Mouse (Mus musculus) neural tube, embryonic 13.5 days (tissue): Measurements from ENCODE around the gene Clta. TPM values are rescaled to one million over a fixed set of nuclear protein-coding genes. Genes with fewer than 3 reads are reported as not detected.
"Not testable (repeated sequence)": the region's sequence is repeated elsewhere in the genome, so short reads cannot be mapped to it uniquely, and the experiment has no call there.

Source experiments
- ATAC-seq: fragments of 200-750 bp; cut with Nextera tagmentation; 2 replicates; pipeline ENCODE4 v1.8.0; 2017; ENCODE audit warnings: low read depth, mild to moderate bottlenecking, moderate TSS enrichment, moderate library complexity
- H3K27ac ChIP-seq: fragments of 300-500 bp; sonication (generic); replicated peaks from 2 replicates; pipeline ENCODE4 v1.5.1; 2015; ENCODE audit warnings: moderate library complexity, mild to moderate bottlenecking, inconsistent platforms
- H3K27me3 ChIP-seq: fragments of 300-500 bp; sonication (generic); 2 replicates; pipeline ENCODE4 v1.6.1; 2015; ENCODE audit warnings: mild to moderate bottlenecking, inconsistent platforms
- H3K36me3 ChIP-seq: fragments of 300-500 bp; sonication (generic); 2 replicates; pipeline ENCODE4 v1.6.1; 2015; ENCODE audit warnings: mild to moderate bottlenecking, inconsistent platforms
- H3K4me1 ChIP-seq: fragments of 300-500 bp; sonication (generic); replicated peaks from 2 replicates; pipeline ENCODE4 v1.6.1; 2015; ENCODE audit warnings: inconsistent platforms
- H3K4me2 ChIP-seq: fragments of 300-500 bp; sonication (generic); 2 replicates; pipeline ENCODE4 v1.6.1; 2015; ENCODE audit warnings: inconsistent platforms, mild to moderate bottlenecking, moderate library complexity
- H3K4me3 ChIP-seq: fragments of 300-500 bp; sonication (generic); 2 replicates; pipeline ENCODE4 v1.5.1; 2015; ENCODE audit warnings: mild to moderate bottlenecking, inconsistent platforms
- H3K9ac ChIP-seq: fragments of 300-500 bp; sonication (generic); 2 replicates; pipeline ENCODE4 v1.6.1; 2015; ENCODE audit warnings: moderate library complexity, mild to moderate bottlenecking, inconsistent platforms
- H3K9me3 ChIP-seq: fragments of 300-500 bp; sonication (generic); 2 replicates; pipeline ENCODE4 v1.6.1; 2016; ENCODE audit warnings: inconsistent platforms
- WGBS: fragments of 180-500 bp; shearing (Covaris S2); methylation state at CpG from one replicate; pipeline ENCODE4 v1.1.7; 2015; 5-methylcytosine and 5-hydroxymethylcytosine counted together
- polyA plus RNA-seq: library from polyadenylated mRNA; unstranded; fragments of >200 nt; fragmentation: Nextera tagmentation; extraction: Ambion mirVana; gene quantifications from 2 replicates; pipeline ENCODE4 v1.2.1, GENCODE M21; 2015

Clta gene
- polyA plus RNA-seq, 1 experiment from 2014 or later, result 346 TPM

DNA sequence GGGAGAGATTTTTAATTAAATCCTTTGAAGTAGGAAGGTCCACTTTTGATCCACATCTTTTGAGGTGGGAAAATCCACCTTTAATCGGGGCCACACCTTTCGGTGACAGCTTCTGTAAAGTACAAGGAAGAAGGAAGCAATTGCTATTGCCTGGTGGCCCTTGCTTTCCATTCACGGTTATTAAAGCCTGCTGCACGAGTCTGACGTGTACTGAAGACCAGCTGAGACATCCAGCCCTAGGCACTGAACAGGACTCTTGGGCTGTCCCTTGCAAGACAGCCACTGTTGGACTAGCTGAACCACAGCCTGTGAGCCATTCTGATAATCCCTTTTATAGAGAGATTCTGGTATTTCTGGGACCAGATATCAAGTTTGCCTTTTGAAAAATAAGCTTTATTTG lies 32.2 kb downstream of the Clta start:
- H3K9me3 ChIP-seq, result no peaks in the 10 kb centered on the region
- H3K27ac ChIP-seq, result no peak overlapping the region
- no peak for ATAC-seq
- H3K9ac ChIP-seq, result no peak overlapping the region
- no peaks in the 10 kb centered on the region for H3K27me3 ChIP-seq
- no peak overlapping the region for H3K4me2 ChIP-seq
- H3K4me3 ChIP-seq, result no peak overlapping the region
- peaks cover 94% of the 10 kb centered on the region for H3K36me3 ChIP-seq
- WGBS, result 76% methylated on average over 5 of the region's 5 CpGs
- H3K4me1 ChIP-seq, result no peaks in the 10 kb centered on the region

DNA sequence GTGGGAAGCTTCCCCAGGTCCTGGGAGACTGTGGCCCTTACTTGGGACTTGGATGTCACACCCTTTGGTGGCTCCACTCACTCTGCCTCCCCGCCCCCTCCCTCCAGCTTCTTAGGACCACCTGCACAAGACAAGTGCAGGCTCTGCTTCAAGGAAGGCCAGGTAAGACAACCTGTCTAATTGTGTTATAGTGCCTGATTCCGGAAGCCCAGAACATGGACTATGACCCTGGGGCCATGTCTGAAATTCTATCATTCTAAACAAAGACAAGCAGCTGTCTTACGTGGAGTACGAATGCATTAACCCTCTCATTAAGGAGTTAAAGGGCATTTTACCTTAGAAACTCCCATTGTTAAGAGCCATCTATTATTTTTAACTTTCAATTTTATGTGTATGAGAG lies 36.5 kb downstream of the Clta start:
- peaks cover 82% of the 10 kb centered on the region for H3K36me3 ChIP-seq
- no peaks in the 10 kb centered on the region for H3K27me3 ChIP-seq
- whole genome bisulfite sequencing, result 93% methylated on average over 4 of the region's 4 CpGs

DNA sequence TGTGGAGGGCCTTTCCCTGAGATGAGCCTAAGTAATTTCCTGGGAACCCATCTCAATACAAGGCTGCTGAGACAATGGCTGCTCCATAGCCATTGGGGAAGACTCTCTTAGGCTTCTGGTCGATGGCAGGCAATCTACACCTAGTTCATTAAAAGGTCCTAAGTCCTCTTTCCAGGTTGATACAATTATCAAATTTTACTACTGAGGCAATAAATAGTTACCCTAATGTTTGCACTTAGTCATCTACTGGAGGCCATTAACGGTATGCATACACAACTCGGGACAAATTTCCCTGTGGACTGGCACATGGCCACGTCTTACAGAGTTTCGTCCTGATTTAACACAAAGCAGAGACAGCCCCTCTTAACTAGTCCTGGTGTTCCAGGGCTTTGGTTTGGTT lies 38.2 kb downstream of the Clta start:
- ATAC-seq, result no peak
- no peaks in the 10 kb centered on the region for H3K9me3 ChIP-seq
- no peaks in the 10 kb centered on the region for H3K4me1 ChIP-seq
- H3K27me3 ChIP-seq, result no peaks in the 10 kb centered on the region
- H3K27ac ChIP-seq, result no peak overlapping the region
- 88% methylated on average over 5 of the region's 5 CpGs for WGBS
- peaks cover 78% of the 10 kb centered on the region for H3K36me3 ChIP-seq
- no peak overlapping the region for H3K9ac ChIP-seq
- no peak overlapping the region for H3K4me3 ChIP-seq
- H3K4me2 ChIP-seq, result no peak overlapping the region

More for the DNA sequence above, 36.5 kb downstream of the Clta start:
- no peaks in the 10 kb centered on the region for H3K4me1 ChIP-seq
- no peak for ATAC-seq
- H3K4me2 ChIP-seq, result no peak overlapping the region
- H3K4me3 ChIP-seq, result no peak overlapping the region
- H3K27ac ChIP-seq, result no peak overlapping the region
- H3K9me3 ChIP-seq, result no peaks in the 10 kb centered on the region
- H3K9ac ChIP-seq, result no peak overlapping the region

DNA sequence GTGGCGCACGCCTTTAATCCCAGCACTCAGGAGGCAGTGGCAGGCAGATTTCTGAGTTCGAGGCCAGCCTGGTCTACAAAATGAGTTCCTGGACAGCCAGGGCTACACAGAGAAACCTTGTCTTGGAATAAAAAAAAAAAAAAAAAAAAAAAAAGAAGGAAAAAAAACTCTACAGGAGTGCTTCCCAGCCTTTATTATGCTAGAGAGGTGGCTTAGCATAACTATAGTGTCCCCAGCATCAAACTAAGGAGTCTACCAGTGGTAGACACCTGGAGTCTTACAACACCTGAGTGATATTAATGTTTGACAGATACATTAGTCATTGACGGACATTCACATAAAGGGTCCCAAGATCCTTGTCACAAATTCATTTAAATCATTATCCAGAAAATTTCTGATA lies 38.9 kb downstream of the Clta start:
- not testable (repeated sequence) for H3K27me3 ChIP-seq, H3K27ac ChIP-seq, H3K9ac ChIP-seq, ATAC-seq, H3K4me2 ChIP-seq, H3K4me1 ChIP-seq, H3K9me3 ChIP-seq, H3K4me3 ChIP-seq
- 94% methylated on average over 4 of the region's 4 CpGs for WGBS
- H3K36me3 ChIP-seq, result peaks cover 77% of the 10 kb centered on the region

DNA sequence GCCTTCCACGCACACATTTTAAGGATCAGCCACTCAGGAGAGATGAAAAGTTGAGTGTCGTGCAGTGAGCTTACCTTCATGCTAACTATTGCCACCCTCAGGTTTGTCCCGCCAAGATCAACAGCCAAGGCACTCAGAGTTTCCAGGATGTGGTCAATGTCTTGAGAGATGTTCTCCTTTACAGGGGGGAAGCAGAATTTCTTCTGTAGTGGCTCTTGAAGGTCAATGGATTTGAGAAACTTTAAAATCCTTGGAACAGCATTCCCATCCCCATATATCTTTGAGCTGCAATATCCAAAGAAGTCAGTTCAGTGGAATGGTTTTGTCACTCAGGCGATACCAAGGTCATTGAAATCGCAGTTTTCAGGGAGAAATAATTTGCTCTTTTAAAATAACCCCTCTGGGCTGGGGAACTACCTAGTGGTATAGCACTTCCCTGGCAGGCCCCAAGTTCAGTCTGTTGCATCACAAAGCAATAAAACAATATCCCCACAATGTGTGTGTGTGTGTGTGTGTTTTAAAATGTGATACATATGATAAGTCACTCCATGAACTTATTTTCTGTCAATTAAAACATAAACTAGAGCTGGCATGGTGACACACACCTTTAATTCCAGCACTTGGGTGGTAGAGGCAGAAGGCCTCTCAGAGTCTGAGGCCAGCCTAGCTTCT lies 40.6 kb downstream of the Clta start:
- no peaks in the 10 kb centered on the region for H3K27me3 ChIP-seq
- H3K4me1 ChIP-seq, result no peaks in the 10 kb centered on the region
- no peak overlapping the region for H3K9ac ChIP-seq
- no peak overlapping the region for H3K4me2 ChIP-seq
- no peak for ATAC-seq
- no peaks in the 10 kb centered on the region for H3K9me3 ChIP-seq
- 88% methylated on average over 5 of the region's 5 CpGs for WGBS
- H3K27ac ChIP-seq, result no peak overlapping the region
- H3K36me3 ChIP-seq, result peaks cover 78% of the 10 kb centered on the region
- H3K4me3 ChIP-seq, result no peak overlapping the region

DNA sequence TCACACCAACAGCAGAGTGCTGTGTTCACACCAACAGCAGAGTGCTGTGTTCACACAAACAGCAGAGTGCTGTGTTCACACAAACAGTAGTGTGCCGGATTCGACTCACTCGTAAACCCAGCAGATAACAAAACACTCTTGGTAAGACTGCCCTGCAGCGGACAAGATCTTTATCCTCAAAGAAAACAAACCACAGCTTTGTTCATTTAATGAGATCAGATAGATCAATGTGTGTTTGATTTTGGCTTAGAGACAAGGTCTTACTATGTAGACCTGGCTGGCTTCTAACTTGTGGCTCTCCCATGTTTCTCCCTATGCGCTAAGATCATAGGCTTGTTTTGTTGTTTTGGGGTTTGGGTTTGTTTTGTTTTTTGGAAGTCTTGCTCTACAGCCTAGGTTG lies 41.8 kb downstream of the Clta start:
- Histone ChIP-seq H3K4me2 (no peak overlapping the region), H3K4me3 (no peak overlapping the region), H3K9ac (no peak overlapping the region), H3K36me3 (peaks cover 73% of the 10 kb centered on the region), H3K9me3 (no peaks in the 10 kb centered on the region), H3K4me1 (no peaks in the 10 kb centered on the region), H3K27ac (no peak overlapping the region), H3K27me3 (no peaks in the 10 kb centered on the region)
- 86% methylated on average over 5 of the region's 5 CpGs for WGBS
- no peak for ATAC-seq

DNA sequence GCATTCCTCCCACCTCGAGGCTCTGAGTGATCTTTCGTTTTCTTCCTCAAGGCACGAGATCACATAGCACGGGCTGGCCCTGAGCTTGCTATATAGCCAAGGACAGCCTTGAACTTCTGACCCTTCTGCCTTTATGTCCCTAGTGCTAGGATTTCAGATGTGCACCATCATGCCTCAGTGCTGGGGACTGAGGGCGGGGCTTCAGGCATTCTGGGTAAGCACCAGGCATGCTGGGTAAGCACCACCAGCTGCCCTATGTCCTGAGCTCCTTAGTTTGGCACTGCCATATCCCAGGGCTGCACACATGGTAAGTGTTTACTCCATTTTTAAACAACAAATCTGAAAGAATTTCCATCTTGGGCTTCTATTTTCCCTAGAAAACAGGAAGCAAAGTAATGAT lies 45.6 kb downstream of the Clta start:
- H3K4me2 ChIP-seq, result no peak overlapping the region
- 87% methylated on average over 5 of the region's 5 CpGs for WGBS
- H3K27me3 ChIP-seq, result no peaks in the 10 kb centered on the region
- H3K9ac ChIP-seq, result no peak overlapping the region
- no peak for ATAC-seq
- H3K9me3 ChIP-seq, result no peaks in the 10 kb centered on the region
- H3K27ac ChIP-seq, result no peak overlapping the region
- peaks cover 70% of the 10 kb centered on the region for H3K36me3 ChIP-seq
- H3K4me1 ChIP-seq, result no peaks in the 10 kb centered on the region
- no peak overlapping the region for H3K4me3 ChIP-seq

DNA sequence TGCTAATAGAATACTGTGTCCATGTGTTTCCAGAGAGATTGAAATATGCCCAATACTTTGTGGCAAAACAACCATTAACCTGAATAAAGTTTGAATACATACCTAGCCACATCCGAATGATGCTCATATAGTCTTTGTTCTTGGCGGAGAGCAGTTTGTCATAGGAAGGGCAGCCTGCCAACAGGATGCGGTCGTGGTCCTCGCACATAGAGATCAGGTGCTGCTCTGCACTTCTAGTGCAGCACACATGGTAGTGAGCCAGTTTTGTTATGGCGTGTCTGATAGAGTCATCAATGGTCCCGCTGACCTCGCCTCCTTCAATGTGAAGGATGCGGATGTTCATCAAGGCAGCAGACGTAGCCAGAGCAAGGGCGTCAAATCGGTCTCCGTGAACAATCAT lies 55.4 kb downstream of the Clta start:
- peaks cover 27% of the 10 kb centered on the region for H3K36me3 ChIP-seq
- H3K4me3 ChIP-seq, result no peak overlapping the region
- no peak overlapping the region for H3K9ac ChIP-seq
- no peak for ATAC-seq
- no peaks in the 10 kb centered on the region for H3K9me3 ChIP-seq
- H3K27me3 ChIP-seq, result no peaks in the 10 kb centered on the region
- H3K27ac ChIP-seq, result no peak overlapping the region
- H3K4me1 ChIP-seq, result no peaks in the 10 kb centered on the region
- H3K4me2 ChIP-seq, result no peak overlapping the region
- 89% methylated on average over 13 of the region's 13 CpGs for WGBS

DNA sequence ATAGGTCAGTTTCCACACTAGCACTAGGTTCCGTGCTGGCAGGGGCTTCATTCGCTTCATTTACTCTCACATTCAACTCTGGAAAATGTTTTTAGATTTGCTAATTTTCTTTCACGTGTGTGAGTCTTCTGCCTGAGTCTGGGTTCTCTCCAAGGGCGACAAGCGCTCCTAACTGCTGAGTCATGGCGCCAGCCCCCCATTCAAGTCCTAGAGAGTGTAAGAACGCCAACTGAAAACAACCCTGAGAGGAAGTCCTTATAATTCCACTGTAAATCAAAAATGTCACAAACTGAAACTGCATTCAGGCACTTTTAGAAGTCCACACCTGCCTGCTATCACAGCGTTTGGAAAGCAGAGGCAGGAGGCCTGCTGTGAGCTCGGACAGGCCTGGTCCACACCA lies 57.8 kb downstream of the Clta start:
- H3K27ac ChIP-seq, result no peak overlapping the region
- H3K9ac ChIP-seq, result no peak overlapping the region
- no peaks in the 10 kb centered on the region for H3K27me3 ChIP-seq
- H3K4me1 ChIP-seq, result peaks cover 4% of the 10 kb centered on the region
- 65% methylated on average over 9 of the region's 9 CpGs for WGBS
- H3K4me3 ChIP-seq, result no peak overlapping the region
- H3K9me3 ChIP-seq, result no peaks in the 10 kb centered on the region
- peaks cover 24% of the 10 kb centered on the region for H3K36me3 ChIP-seq
- no peak overlapping the region for H3K4me2 ChIP-seq
- no peak for ATAC-seq

DNA sequence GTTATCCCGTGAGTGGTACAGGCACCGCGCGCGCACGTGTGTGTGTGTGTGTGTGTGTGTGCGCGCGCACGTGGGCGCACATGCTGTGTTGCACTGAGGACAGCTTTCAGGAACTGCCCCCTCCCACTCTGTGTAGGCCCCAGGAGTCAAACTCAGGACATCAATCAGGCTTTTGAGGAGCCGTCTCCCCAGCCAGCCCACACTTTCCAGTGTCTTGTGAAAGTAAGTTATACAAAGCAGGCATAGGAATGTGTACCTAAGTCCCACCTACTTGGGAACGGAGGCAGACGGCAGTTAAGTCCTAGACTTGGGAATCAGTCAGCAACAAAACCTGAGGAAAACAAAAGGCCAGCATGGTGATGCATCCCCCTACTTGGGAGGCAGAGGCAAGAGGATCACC lies 58.6 kb downstream of the Clta start:
- H3K9ac ChIP-seq, result no peak overlapping the region
- ATAC-seq, result no peak
- H3K4me2 ChIP-seq, result no peak overlapping the region
- H3K36me3 ChIP-seq, result peaks cover 24% of the 10 kb centered on the region
- 80% methylated on average over 14 of the region's 14 CpGs for WGBS
- H3K4me1 ChIP-seq, result peaks cover 4% of the 10 kb centered on the region
- no peak overlapping the region for H3K4me3 ChIP-seq
- H3K27me3 ChIP-seq, result no peaks in the 10 kb centered on the region
- no peaks in the 10 kb centered on the region for H3K9me3 ChIP-seq
- no peak overlapping the region for H3K27ac ChIP-seq

DNA sequence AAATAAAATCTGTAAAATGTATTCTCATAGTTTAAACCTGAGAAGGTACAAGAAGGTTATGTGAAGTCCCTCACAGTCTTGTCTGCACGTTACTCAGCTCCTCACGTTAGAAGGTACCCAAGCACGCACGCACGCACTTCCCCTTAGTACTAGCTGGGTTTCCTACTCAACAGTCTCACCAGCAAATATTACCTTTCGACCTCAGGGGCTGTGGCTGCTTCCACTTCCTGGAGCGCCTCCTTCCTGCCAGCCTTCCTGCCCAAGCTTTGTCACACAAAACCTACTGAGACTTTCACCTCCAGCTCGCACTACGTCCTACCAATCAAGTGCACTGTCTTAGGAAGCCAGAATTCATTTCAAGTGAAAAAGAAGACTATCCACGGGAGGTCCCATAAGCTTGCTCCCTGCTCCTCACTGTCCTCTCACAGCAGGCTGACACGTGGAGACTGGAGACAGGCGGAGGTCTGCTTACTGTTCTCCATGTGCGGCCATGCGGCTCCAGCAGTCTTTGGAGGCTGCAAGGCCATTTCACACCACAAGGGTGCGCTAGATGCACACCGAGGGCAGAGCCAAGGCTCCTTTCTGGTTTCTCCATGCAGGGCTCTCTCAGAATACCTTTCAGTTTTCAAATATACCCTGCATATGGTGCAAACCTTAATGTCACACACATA lies 61.2 kb downstream of the Clta start:
- H3K9me3 ChIP-seq, result no peaks in the 10 kb centered on the region

DNA sequence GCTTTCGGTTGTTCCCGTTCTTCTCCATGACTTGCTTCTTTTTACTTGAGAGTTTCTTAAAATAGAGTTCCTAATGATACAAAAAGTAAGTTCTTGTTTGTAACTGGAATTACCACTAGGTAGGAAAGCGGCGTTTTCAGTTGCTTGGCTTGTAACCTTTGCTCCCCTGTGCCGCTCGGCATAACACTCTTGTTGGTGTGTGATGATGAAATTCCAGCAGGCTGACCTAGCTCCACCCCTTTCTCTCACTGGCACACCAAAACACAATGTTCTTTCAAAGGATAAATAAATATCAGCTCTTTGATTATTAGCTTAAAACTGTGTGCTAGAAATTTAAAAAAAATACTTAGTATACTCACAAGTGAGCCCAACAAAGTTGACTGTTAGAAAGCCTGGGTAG lies 62.6 kb downstream of the Clta start:
- no peak overlapping the region for H3K9ac ChIP-seq
- H3K4me2 ChIP-seq, result no peak overlapping the region
- no peaks in the 10 kb centered on the region for H3K9me3 ChIP-seq
- H3K4me3 ChIP-seq, result no peak overlapping the region
- H3K27me3 ChIP-seq, result no peaks in the 10 kb centered on the region
- peaks cover 8% of the 10 kb centered on the region; the same call in 1 of the 2 replicates for H3K36me3 ChIP-seq
- peaks cover 25% of the 10 kb centered on the region for H3K4me1 ChIP-seq
- ATAC-seq, result no peak
- no peak overlapping the region for H3K27ac ChIP-seq
- WGBS, result 88% methylated on average over 6 of the region's 6 CpGs

More for the DNA sequence above, 61.2 kb downstream of the Clta start:
- peak; percentile 74 for ATAC-seq
- H3K9ac ChIP-seq, result 0 out of 2 replicates have a peak overlapping the region, but pooled peaks have one; percentile 23
- H3K36me3 ChIP-seq, result peaks cover 8% of the 10 kb centered on the region; the same call in 1 of the 2 replicates
- H3K4me2 ChIP-seq, result peak overlapping the region; percentile 30; the same call in 1 of the 2 replicates
- WGBS, result 40% methylated on average over 16 of the region's 16 CpGs
- no peak overlapping the region for H3K27ac ChIP-seq
- peaks cover 11% of the 10 kb centered on the region for H3K4me1 ChIP-seq
- H3K4me3 ChIP-seq, result no peak overlapping the region
- H3K27me3 ChIP-seq, result no peaks in the 10 kb centered on the region

DNA sequence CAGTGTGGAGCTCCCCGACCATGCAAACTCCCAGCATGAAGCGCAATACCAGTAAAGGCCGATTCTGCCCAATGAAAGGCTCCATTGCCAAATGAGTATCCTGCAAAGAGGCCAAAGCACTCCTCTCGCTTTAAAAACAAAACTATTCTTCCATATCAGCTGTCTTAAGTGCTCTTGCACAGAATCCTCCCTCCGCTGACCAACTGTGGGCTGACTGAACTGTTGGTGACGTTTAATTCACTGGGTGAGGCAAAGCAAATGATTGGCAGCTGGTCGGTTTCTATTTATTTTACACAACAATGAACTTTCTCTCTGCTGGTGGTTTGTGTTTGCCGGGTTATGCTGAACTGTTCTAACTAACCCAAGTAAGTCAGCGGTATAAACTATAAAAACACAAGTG lies 64.5 kb downstream of the Clta start:
- no peak for ATAC-seq
- Histone ChIP-seq H3K4me1 (peaks cover 34% of the 10 kb centered on the region), H3K27ac (no peak overlapping the region), H3K36me3 (no peaks in the 10 kb centered on the region), H3K9ac (no peak overlapping the region), H3K4me2 (no peak overlapping the region), H3K9me3 (no peaks in the 10 kb centered on the region), H3K4me3 (no peak overlapping the region), H3K27me3 (no peaks in the 10 kb centered on the region)
- WGBS, result 40% methylated on average over 9 of the region's 9 CpGs
